Mouse (Mus musculus): Measurements from ENCODE around the gene C1qtnf4. TPM values are rescaled to one million over a fixed set of nuclear protein-coding genes. Genes with fewer than 3 reads are reported as not detected.

The C1qtnf4 gene
- polyA plus RNA-seq, 1 experiment: not detected

DNA sequence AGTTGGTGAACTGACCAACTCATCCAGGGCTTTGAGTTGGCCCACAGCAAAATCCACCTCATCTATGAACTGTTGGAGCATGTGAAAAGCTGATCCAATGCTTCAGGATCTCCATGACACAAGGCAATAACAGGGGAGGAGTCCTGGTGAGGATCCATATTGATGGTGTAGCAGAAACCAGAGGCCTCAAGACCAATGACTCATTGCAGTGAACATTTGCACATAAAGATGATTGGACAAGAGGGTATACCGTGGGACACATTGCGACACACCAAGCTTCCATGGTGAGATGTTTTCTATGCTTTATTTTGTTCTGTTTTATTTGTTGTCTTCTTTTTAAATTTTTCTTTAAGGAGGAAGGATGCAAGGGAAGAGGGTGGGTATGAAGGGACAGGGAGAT is 37.0 kb downstream of the C1qtnf4 start:
- WGBS: 65% methylated on average over 2 of the region's 2 CpGs
- TF ChIP-seq POLR2A (IDR thresholded peaks at IDR 0.05; ENCODE audit: borderline replicate concordance, control insufficient read depth, low read depth, low read length): no peak
- TF ChIP-seq CTCF (IDR thresholded peaks at IDR 0.05; ENCODE audit: control insufficient read depth, insufficient read depth, low read length): no peak

DNA sequence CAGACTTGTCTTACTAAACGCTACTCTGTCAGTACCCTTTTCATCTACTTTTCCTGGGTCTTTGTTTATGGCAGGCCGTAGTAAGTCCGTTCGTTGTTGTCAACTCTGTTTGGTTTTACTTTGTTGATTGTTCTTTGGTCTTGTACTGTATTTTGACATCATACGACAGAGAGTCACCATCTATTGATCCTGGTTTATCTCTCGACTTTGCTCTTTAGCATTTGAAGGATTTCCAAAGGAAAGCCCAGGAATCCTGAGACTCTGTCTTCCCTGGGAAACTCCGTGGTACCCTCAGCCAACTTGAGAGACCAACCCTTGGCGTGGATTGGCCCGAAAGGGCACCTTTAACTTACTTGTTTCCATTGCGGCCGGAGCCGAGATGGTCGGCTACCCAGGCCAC is 42.9 kb downstream of the C1qtnf4 start:
- no peak overlapping the region for H3K4me3 ChIP-seq (replicated peaks; ENCODE audit: control insufficient read depth, low read depth, low read length)
- 89% methylated on average over 13 of the region's 13 CpGs for WGBS
- H3K4me1 ChIP-seq (ENCODE audit: control insufficient read depth, insufficient read depth, low read length): no peaks in the 10 kb centered on the region
- no peak for TF ChIP-seq CTCF (IDR thresholded peaks at IDR 0.05; ENCODE audit: control insufficient read depth, insufficient read depth, low read length)
- no peak for TF ChIP-seq POLR2A (IDR thresholded peaks at IDR 0.05; ENCODE audit: borderline replicate concordance, control insufficient read depth, low read depth, low read length)
- H3K27ac ChIP-seq (ENCODE audit: control insufficient read depth, insufficient read depth, low read depth, low read length, poor library complexity): no peak overlapping the region

More for the DNA sequence above, 37.0 kb downstream of the C1qtnf4 start:
- no peak overlapping the region for H3K4me3 ChIP-seq (replicated peaks; ENCODE audit: control insufficient read depth, low read depth, low read length)
- H3K4me1 ChIP-seq (ENCODE audit: control insufficient read depth, insufficient read depth, low read length): no peaks in the 10 kb centered on the region; the same call in 1 of the 2 replicates
- H3K27ac ChIP-seq (ENCODE audit: control insufficient read depth, insufficient read depth, low read depth, low read length, poor library complexity): no peak overlapping the region

DNA sequence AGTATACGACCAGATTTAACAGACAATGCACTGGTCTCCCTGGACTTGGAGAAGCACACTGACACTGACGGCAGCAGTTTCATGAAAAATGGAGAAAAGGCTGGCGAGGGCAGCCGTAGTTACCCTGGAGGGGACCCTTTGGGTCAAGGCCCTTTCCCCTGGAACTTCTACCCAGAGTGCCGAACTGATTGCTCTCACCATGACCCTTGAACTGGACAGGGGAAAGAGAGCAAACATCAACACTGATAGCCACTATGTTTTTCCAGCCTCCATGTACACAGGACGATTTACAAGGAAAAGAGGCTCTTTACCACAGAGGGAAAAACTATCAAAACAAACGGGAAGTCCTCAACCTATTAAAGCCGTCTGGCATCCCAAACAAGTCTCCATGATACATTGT is 46.2 kb downstream of the C1qtnf4 start:
- Histone ChIP-seq H3K4me3 (replicated peaks; ENCODE audit: control insufficient read depth, low read depth, low read length) (no peak overlapping the region), H3K4me1 (ENCODE audit: control insufficient read depth, insufficient read depth, low read length) (no peaks in the 10 kb centered on the region), H3K27ac (ENCODE audit: control insufficient read depth, insufficient read depth, low read depth, low read length, poor library complexity) (no peak overlapping the region)
- WGBS: 80% methylated on average over 8 of the region's 8 CpGs
- TF ChIP-seq POLR2A (IDR thresholded peaks at IDR 0.05; ENCODE audit: borderline replicate concordance, control insufficient read depth, low read depth, low read length): no peak

DNA sequence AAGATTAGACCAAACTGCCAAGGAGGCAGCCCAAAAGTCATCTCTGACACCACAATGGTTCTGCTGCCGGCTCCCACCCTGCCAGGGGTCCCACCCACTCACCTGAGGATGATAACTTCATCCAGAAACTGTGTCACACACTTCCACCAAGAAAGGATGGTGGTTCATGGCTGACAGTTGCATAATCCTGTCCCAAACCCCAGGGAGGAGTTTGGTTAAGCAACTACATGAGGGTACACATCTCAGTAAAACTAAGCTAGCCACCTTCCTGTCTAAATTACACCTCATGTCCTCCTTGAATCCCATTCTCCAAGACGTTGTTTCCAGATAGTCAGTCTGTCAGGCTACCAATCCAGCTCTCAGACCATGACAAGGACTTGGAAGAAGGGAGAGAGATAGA is 46.6 kb downstream of the C1qtnf4 start:
- no peak overlapping the region for H3K27ac ChIP-seq (ENCODE audit: control insufficient read depth, insufficient read depth, low read depth, low read length, poor library complexity)
- 51% methylated on average over 2 of the region's 2 CpGs for WGBS
- no peak overlapping the region for H3K4me3 ChIP-seq (replicated peaks; ENCODE audit: control insufficient read depth, low read depth, low read length)
- no peaks in the 10 kb centered on the region for H3K4me1 ChIP-seq (ENCODE audit: control insufficient read depth, insufficient read depth, low read length)
- TF ChIP-seq CTCF (IDR thresholded peaks at IDR 0.05; ENCODE audit: control insufficient read depth, insufficient read depth, low read length): no peak
- TF ChIP-seq POLR2A (IDR thresholded peaks at IDR 0.05; ENCODE audit: borderline replicate concordance, control insufficient read depth, low read depth, low read length): no peak

DNA sequence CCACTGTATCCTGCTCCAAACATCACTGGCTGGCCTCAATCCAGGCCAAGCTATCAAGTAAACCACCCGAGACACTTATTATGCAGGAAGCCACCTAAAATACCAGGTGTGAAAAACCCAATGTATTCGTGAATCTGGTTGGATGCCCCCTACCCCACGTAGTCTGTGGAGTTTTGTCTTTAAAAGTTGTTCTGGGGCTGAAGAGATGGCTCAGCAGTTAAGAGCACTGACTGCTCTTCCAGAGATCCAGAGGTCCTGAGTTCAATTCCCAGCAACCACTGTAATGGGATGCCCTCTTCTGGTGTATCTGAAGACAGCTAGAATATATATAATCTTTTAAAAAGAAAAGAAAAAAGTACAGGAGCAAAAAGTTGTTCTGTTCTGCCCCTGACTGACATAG is 52.7 kb downstream of the C1qtnf4 start:
- Histone ChIP-seq H3K4me1 (ENCODE audit: control insufficient read depth, insufficient read depth, low read length) (no peaks in the 10 kb centered on the region), H3K27ac (ENCODE audit: control insufficient read depth, insufficient read depth, low read depth, low read length, poor library complexity) (no peak overlapping the region), H3K4me3 (replicated peaks; ENCODE audit: control insufficient read depth, low read depth, low read length) (no peak overlapping the region)
- WGBS: 75% methylated on average over 3 of the region's 3 CpGs
- no peak for TF ChIP-seq POLR2A (IDR thresholded peaks at IDR 0.05; ENCODE audit: borderline replicate concordance, control insufficient read depth, low read depth, low read length)
- TF ChIP-seq CTCF (IDR thresholded peaks at IDR 0.05; ENCODE audit: control insufficient read depth, insufficient read depth, low read length): no peak

DNA sequence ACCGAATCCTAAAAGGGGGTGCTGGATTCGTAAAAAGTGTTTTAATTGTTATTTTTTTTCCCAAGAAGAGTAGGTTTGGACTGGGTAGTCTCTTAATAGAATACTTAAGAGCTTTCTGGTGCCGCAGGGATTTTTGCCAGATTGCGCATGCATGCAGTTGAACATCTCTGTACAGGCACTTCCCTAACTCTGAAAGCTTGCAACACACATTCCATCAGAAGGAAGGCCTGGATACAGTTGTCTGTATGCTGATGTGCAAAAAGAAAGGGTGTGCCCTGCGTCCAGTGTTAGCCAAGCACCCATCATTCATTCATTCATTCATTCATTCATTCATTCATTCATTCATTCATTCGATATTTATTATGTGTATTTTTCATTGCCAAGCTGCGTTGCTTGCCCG is 54.1 kb downstream of the C1qtnf4 start:
- Histone ChIP-seq H3K4me3 (replicated peaks; ENCODE audit: control insufficient read depth, low read depth, low read length) (peak overlapping the region; percentile 56), H3K4me1 (ENCODE audit: control insufficient read depth, insufficient read depth, low read length) (no peaks in the 10 kb centered on the region), H3K27ac (ENCODE audit: control insufficient read depth, insufficient read depth, low read depth, low read length, poor library complexity) (no peak overlapping the region)
- 30% methylated on average over 8 of the region's 8 CpGs for WGBS
- TF ChIP-seq POLR2A (IDR thresholded peaks at IDR 0.05; ENCODE audit: borderline replicate concordance, control insufficient read depth, low read depth, low read length) (no peak), CTCF (IDR thresholded peaks at IDR 0.05; ENCODE audit: control insufficient read depth, insufficient read depth, low read length) (no peak)

Other genes starting within 250 kb of the C1qtnf4 start
- 12.9 and 16.0 TPM in 2 replicates for gene Nup160, start 208.6 kb upstream of the C1qtnf4 start, polyA plus RNA-seq (2011; ENCODE audit: insufficient read depth, insufficient read length, low replicate concordance, missing spikeins)
- gene Fnbp4, start 140.5 kb upstream of the C1qtnf4 start, polyA plus RNA-seq (2011; ENCODE audit: insufficient read depth, insufficient read length, low replicate concordance, missing spikeins): 55.2 and 86.8 TPM in 2 replicates
- gene Agbl2, start 103.1 kb upstream of the C1qtnf4 start, polyA plus RNA-seq (2011; ENCODE audit: insufficient read depth, insufficient read length, low replicate concordance, missing spikeins): not detected in 2 replicates
- 37.8 and 113 TPM in 2 replicates for gene Mtch2, start 38.7 kb upstream of the C1qtnf4 start, polyA plus RNA-seq (2011; ENCODE audit: insufficient read depth, insufficient read length, low replicate concordance, missing spikeins)
- 3.9 and 8.2 TPM in 2 replicates for gene Kbtbd4, start 18.9 kb downstream of the C1qtnf4 start, polyA plus RNA-seq (2011; ENCODE audit: insufficient read depth, insufficient read length, low replicate concordance, missing spikeins)
- gene Ndufs3, start 19.0 kb downstream of the C1qtnf4 start, polyA plus RNA-seq (2011; ENCODE audit: insufficient read depth, insufficient read length, low replicate concordance, missing spikeins): 50.8 and 57.6 TPM in 2 replicates
- 34.8 and 39.9 TPM in 2 replicates for gene Celf1, start 54.5 kb downstream of the C1qtnf4 start, polyA plus RNA-seq (2011; ENCODE audit: insufficient read depth, insufficient read length, low replicate concordance, missing spikeins)
- 2.1 and 2.4 TPM in 2 replicates for gene Rapsn, start 149.8 kb downstream of the C1qtnf4 start, polyA plus RNA-seq (2011; ENCODE audit: insufficient read depth, insufficient read length, low replicate concordance, missing spikeins)
- gene Psmc3, start 168.1 kb downstream of the C1qtnf4 start, polyA plus RNA-seq (2011; ENCODE audit: insufficient read depth, insufficient read length, low replicate concordance, missing spikeins): 264 and 333 TPM in 2 replicates
- 6.8 and 15.6 TPM in 2 replicates for gene Slc39a13, start 184.6 kb downstream of the C1qtnf4 start, polyA plus RNA-seq (2011; ENCODE audit: insufficient read depth, insufficient read length, low replicate concordance, missing spikeins)
- 28.0 and 65.7 TPM in 2 replicates for gene Spi1, start 196.5 kb downstream of the C1qtnf4 start, polyA plus RNA-seq (2011; ENCODE audit: insufficient read depth, insufficient read length, low replicate concordance, missing spikeins)
- 0.54 and 1.1 TPM in 2 replicates for gene Mybpc3, start 232.3 kb downstream of the C1qtnf4 start, polyA plus RNA-seq (2011; ENCODE audit: insufficient read depth, insufficient read length, low replicate concordance, missing spikeins)

Measured in bone marrow, adult 2 months (tissue).